Mouse (Mus musculus) cerebellum, adult 8-10 months (tissue): ENCODE data around the gene Acaca.

Experiments used
- DNase-seq: peaks from one replicate; pipeline ENCODE4 v3.0.0; 2022

Acaca gene

GRCm38 (mm10) chr11:84406733-84407132 is 277.3 kb downstream of the Acaca start:
- no peak for DNase-seq

GRCm38 (mm10) chr11:84410383-84410782 is 280.9 kb downstream of the Acaca start:
- DNase-seq, result no peak

GRCm38 (mm10) chr11:84410879-84411641 is 281.6 kb downstream of the Acaca start:
- no peak for DNase-seq

- DNase-seq, result no peak
Observed at GRCm38 (mm10) chr11:84411642-84412018, 282.2 kb downstream of the Acaca start.

- DNase-seq, result no peak
Observed at GRCm38 (mm10) chr11:84412201-84412934, 282.9 kb downstream of the Acaca start.

- no peak for DNase-seq
Observed at GRCm38 (mm10) chr11:84413111-84413510, 283.6 kb downstream of the Acaca start.

- DNase-seq, result no peak
Observed at GRCm38 (mm10) chr11:84420779-84421178, 291.3 kb downstream of the Acaca start.

GRCm38 (mm10) chr11:84425736-84426632 is 296.5 kb downstream of the Acaca start:
- DNase-seq, result no peak

- DNase-seq, result no peak
Observed at GRCm38 (mm10) chr11:84426633-84426998, 297.1 kb downstream of the Acaca start.

GRCm38 (mm10) chr11:84429581-84429980 is 300.1 kb downstream of the Acaca start:
- DNase-seq, result peak; percentile 51

- DNase-seq, result no peak
Observed at GRCm38 (mm10) chr11:84430336-84430735, 300.9 kb downstream of the Acaca start.

GRCm38 (mm10) chr11:84434879-84435278 is 305.4 kb downstream of the Acaca start:
- no peak for DNase-seq

GRCm38 (mm10) chr11:84440402-84440801 is 310.9 kb downstream of the Acaca start:
- peak; percentile 19 for DNase-seq

- DNase-seq, result no peak
Observed at GRCm38 (mm10) chr11:84442554-84443331, 313.3 kb downstream of the Acaca start.
